Mouse (Mus musculus): ENCODE data around the gene Olfr90. TPM values are rescaled to one million over a fixed set of nuclear protein-coding genes. Genes with fewer than 3 reads are reported as not detected.

The Olfr90 gene
- total and polyA plus RNA-seq, 2 experiments from 2014 or later, result not detected

GRCm38 (mm10) chr17:37061435-37061834 is 26.9 kb downstream of the Olfr90 start:
- Histone ChIP-seq H3K27ac (ENCODE audit: low read depth) (no peak overlapping the region), H3K9me3 (replicated peaks; ENCODE audit: control insufficient read depth, low read length) (no peaks in the 10 kb centered on the region), H3K36me3 (replicated peaks; ENCODE audit: control insufficient read depth, insufficient read depth, low read length) (peaks cover 43% of the 10 kb centered on the region), H3K27me3 (ENCODE audit: control insufficient read depth, insufficient read depth, low read length) (no peaks in the 10 kb centered on the region), H3K4me1 (ENCODE audit: control insufficient read depth, insufficient read depth) (no peaks in the 10 kb centered on the region), H3K4me2 (ENCODE audit: low read depth, low read length) (no peak overlapping the region), H3K9ac (replicated peaks; ENCODE audit: low read depth, low read length) (no peak overlapping the region), H3K4me3 (ENCODE audit: low read depth, low read length) (no peak overlapping the region)
- TF ChIP-seq CTCF (IDR thresholded peaks at IDR 0.05; ENCODE audit: low read depth) (no peak), EP300 (IDR thresholded peaks at IDR 0.05; ENCODE audit: low read depth) (no peak)
- 70% methylated on average over 3 of the region's 3 CpGs for WGBS
- no peak for ATAC-seq (ENCODE audit: insufficient read depth, low read depth)
- no peak for DNase-seq (ENCODE audit: low spot score)

- DNase-seq (ENCODE audit: low spot score) (no peak), ATAC-seq (ENCODE audit: insufficient read depth, low read depth) (no peak)
- Histone ChIP-seq H3K27me3 (ENCODE audit: control insufficient read depth, insufficient read depth, low read length) (no peaks in the 10 kb centered on the region), H3K9ac (replicated peaks; ENCODE audit: low read depth, low read length) (no peak overlapping the region), H3K9me3 (replicated peaks; ENCODE audit: control insufficient read depth, low read length) (no peaks in the 10 kb centered on the region), H3K4me2 (ENCODE audit: low read depth, low read length) (no peak overlapping the region), H3K27ac (ENCODE audit: low read depth) (no peak overlapping the region), H3K4me1 (ENCODE audit: control insufficient read depth, insufficient read depth) (no peaks in the 10 kb centered on the region), H3K4me3 (ENCODE audit: low read depth, low read length) (no peak overlapping the region), H3K36me3 (replicated peaks; ENCODE audit: control insufficient read depth, insufficient read depth, low read length) (peaks cover 24% of the 10 kb centered on the region)
- WGBS, result 89% methylated on average over 6 of the region's 6 CpGs
- TF ChIP-seq EP300 (IDR thresholded peaks at IDR 0.05; ENCODE audit: low read depth), result no peak
- no peak for TF ChIP-seq CTCF (IDR thresholded peaks at IDR 0.05; ENCODE audit: low read depth)
These were observed 31.3 kb downstream of the Olfr90 start for GRCm38 (mm10) chr17:37056957-37057356.

GRCm38 (mm10) chr17:37051745-37052144 is 36.6 kb downstream of the Olfr90 start:
- Histone ChIP-seq H3K27ac (ENCODE audit: low read depth) (no peak overlapping the region), H3K4me1 (ENCODE audit: control insufficient read depth, insufficient read depth) (peaks cover 19% of the 10 kb centered on the region), H3K9me3 (replicated peaks; ENCODE audit: control insufficient read depth, low read length) (no peaks in the 10 kb centered on the region), H3K27me3 (ENCODE audit: control insufficient read depth, insufficient read depth, low read length) (peaks cover 34% of the 10 kb centered on the region), H3K9ac (replicated peaks; ENCODE audit: low read depth, low read length) (no peak overlapping the region), H3K4me2 (ENCODE audit: low read depth, low read length) (no peak overlapping the region), H3K36me3 (replicated peaks; ENCODE audit: control insufficient read depth, insufficient read depth, low read length) (peaks cover 14% of the 10 kb centered on the region; the same call in 1 of the 2 replicates), H3K4me3 (ENCODE audit: low read depth, low read length) (no peak overlapping the region)
- ATAC-seq (ENCODE audit: insufficient read depth, low read depth), result no peak
- no peak for TF ChIP-seq CTCF (IDR thresholded peaks at IDR 0.05; ENCODE audit: low read depth)
- TF ChIP-seq EP300 (IDR thresholded peaks at IDR 0.05; ENCODE audit: low read depth), result no peak
- no peak for DNase-seq (ENCODE audit: low spot score)
- 52% methylated on average over 4 of the region's 4 CpGs for WGBS

GRCm38 (mm10) chr17:37050876-37051275 is 37.4 kb downstream of the Olfr90 start:
- peak overlapping the region; percentile 85 for H3K4me2 ChIP-seq (ENCODE audit: low read depth, low read length)
- ATAC-seq (ENCODE audit: insufficient read depth, low read depth) (no peak), DNase-seq (ENCODE audit: low spot score) (no peak)
- TF ChIP-seq EP300 (IDR thresholded peaks at IDR 0.05; ENCODE audit: low read depth) (no peak), CTCF (IDR thresholded peaks at IDR 0.05; ENCODE audit: low read depth) (no peak)
- H3K27ac ChIP-seq (ENCODE audit: low read depth), result no peak overlapping the region
- H3K9ac ChIP-seq (replicated peaks; ENCODE audit: low read depth, low read length), result peak overlapping the region; percentile 50
- H3K9me3 ChIP-seq (replicated peaks; ENCODE audit: control insufficient read depth, low read length), result no peaks in the 10 kb centered on the region
- H3K4me3 ChIP-seq (ENCODE audit: low read depth, low read length), result peak overlapping the region; percentile 47
- H3K27me3 ChIP-seq (ENCODE audit: control insufficient read depth, insufficient read depth, low read length), result peaks cover 37% of the 10 kb centered on the region
- peaks cover 22% of the 10 kb centered on the region for H3K4me1 ChIP-seq (ENCODE audit: control insufficient read depth, insufficient read depth)
- 17% methylated on average over 27 of the region's 27 CpGs for WGBS
- peaks cover 11% of the 10 kb centered on the region; the same call in 1 of the 2 replicates for H3K36me3 ChIP-seq (replicated peaks; ENCODE audit: control insufficient read depth, insufficient read depth, low read length)

- Histone ChIP-seq H3K27me3 (ENCODE audit: control insufficient read depth, insufficient read depth, low read length) (peaks cover 37% of the 10 kb centered on the region), H3K9me3 (replicated peaks; ENCODE audit: control insufficient read depth, low read length) (no peaks in the 10 kb centered on the region), H3K4me1 (ENCODE audit: control insufficient read depth, insufficient read depth) (peaks cover 22% of the 10 kb centered on the region), H3K9ac (replicated peaks; ENCODE audit: low read depth, low read length) (peak overlapping the region; percentile 50), H3K4me2 (ENCODE audit: low read depth, low read length) (peak overlapping the region; percentile 85), H3K36me3 (replicated peaks; ENCODE audit: control insufficient read depth, insufficient read depth, low read length) (peaks cover 11% of the 10 kb centered on the region; the same call in 1 of the 2 replicates), H3K27ac (ENCODE audit: low read depth) (no peak overlapping the region), H3K4me3 (ENCODE audit: low read depth, low read length) (peak overlapping the region; percentile 47)
- TF ChIP-seq CTCF (IDR thresholded peaks at IDR 0.05; ENCODE audit: low read depth) (no peak), EP300 (IDR thresholded peaks at IDR 0.05; ENCODE audit: low read depth) (no peak)
- 2% methylated on average over 21 of the region's 22 CpGs for WGBS
- ATAC-seq (ENCODE audit: insufficient read depth, low read depth) (peak; percentile 32; the same call in 1 of the 2 replicates), DNase-seq (ENCODE audit: low spot score) (no peak)
These were observed 37.9 kb downstream of the Olfr90 start for GRCm38 (mm10) chr17:37050399-37050798.

Measured in heart, postnatal 0 days (tissue).